Mouse (Mus musculus) CH12.LX (cell line): ENCODE measurements at regions not wholly inside any gene's neighbourhood (a gene's known extent, or its start where the extent isn't known, plus 50 kb on each side); places are given as distances from the start of the nearest gene placed in this dataset.

Experiments
- DNase-seq: peaks from one replicate; pipeline ENCODE4 v3.0.0-alpha.2; 2013; ENCODE audit errors: extremely low read depth
- H3K27ac ChIP-seq: 2 replicates; pipeline ENCODE4 v1.5.1; 2012; ENCODE audit warnings: low read depth, mild to moderate bottlenecking, control low read depth, moderate library complexity; ENCODE audit not compliant: insufficient read depth
- H3K27me3 ChIP-seq: replicated peaks from 2 replicates; pipeline ENCODE3; 2012; ENCODE audit warnings: inconsistent platforms
- H3K36me3 ChIP-seq, 2 experiments: replicated peaks in 1 of 2; 2 replicates each; pipeline versions ENCODE3 to v1.6.1; 2012; ENCODE audit warnings: inconsistent platforms in 1 of 2, low read length in 1 of 2, mild to moderate bottlenecking in 1 of 2, mixed read lengths in 1 of 2, moderate library complexity in 1 of 2; ENCODE audit not compliant: control insufficient read depth in 1 of 2, insufficient read depth in 1 of 2
- H3K4me1 ChIP-seq, 2 experiments: 2 replicates each; pipeline ENCODE4 v1.6.1; 2012; ENCODE audit warnings: inconsistent platforms in 1 of 2, moderate library complexity in 1 of 2; ENCODE audit not compliant: insufficient read depth in 2 of 2, control insufficient read depth in 1 of 2
- H3K4me2 ChIP-seq: 2 replicates; pipeline ENCODE4 v1.6.1; 2012; ENCODE audit warnings: low read depth, mild to moderate bottlenecking, control low read depth; ENCODE audit not compliant: poor library complexity, insufficient read depth, severe bottlenecking
- H3K4me3 ChIP-seq, 3 experiments: fragments of 150-350 bp in 1 of 3; sonication (generic) in 1 of 3; replicated peaks in 1 of 3; 2 replicates each; pipeline versions ENCODE3 to v1.5.1; 2011 to 2012; ENCODE audit warnings: low read depth in 2 of 3, low read length in 2 of 3, mild to moderate bottlenecking in 2 of 3, moderate library complexity in 2 of 3, control low read depth in 1 of 3, improper control_type of control experiment in 1 of 3, inconsistent platforms in 1 of 3, mixed read lengths in 1 of 3; ENCODE audit not compliant: poor library complexity in 1 of 3
- H3K79me2 ChIP-seq: replicated peaks from 2 replicates; pipeline ENCODE4 v1.6.1; 2012; ENCODE audit warnings: mild to moderate bottlenecking, moderate library complexity; ENCODE audit not compliant: control insufficient read depth, poor library complexity, insufficient read depth, severe bottlenecking; ENCODE audit errors: extremely low read depth
- H3K9ac ChIP-seq: 2 replicates; pipeline ENCODE4 v1.6.1; 2012; ENCODE audit warnings: low read depth, mild to moderate bottlenecking, control low read depth, moderate library complexity; ENCODE audit not compliant: insufficient read depth
- H3K9me3 ChIP-seq: replicated peaks from 2 replicates; pipeline ENCODE3; 2012; ENCODE audit warnings: low read length, inconsistent platforms, mixed read lengths
- BHLHE40 ChIP-seq: IDR thresholded peaks from 2 replicates; pipeline ENCODE4 v1.6.1; 2011; ENCODE audit warnings: mild to moderate bottlenecking, low read depth, low read length, improper control_type of control experiment
- CHD1 ChIP-seq: IDR thresholded peaks from 2 replicates; pipeline ENCODE4 v1.6.1; 2012; ENCODE audit warnings: low read depth, low read length, improper control_type of control experiment, inconsistent platforms
- CHD2 ChIP-seq: IDR thresholded peaks from 2 replicates; pipeline ENCODE4 v1.6.1; 2011; ENCODE audit warnings: low read length, improper control_type of control experiment
- EP300 ChIP-seq: IDR thresholded peaks from 2 replicates; pipeline ENCODE4 v1.6.1; 2011; ENCODE audit warnings: low read length, improper control_type of control experiment
- ETS1 ChIP-seq: conservative IDR thresholded peaks from 2 replicates; pipeline ENCODE4 v1.6.1; 2012; ENCODE audit warnings: low read depth, mild to moderate bottlenecking, inconsistent platforms, low read length, improper control_type of control experiment, moderate library complexity
- GABPA ChIP-seq: IDR thresholded peaks from 2 replicates; pipeline ENCODE4 v1.6.1; 2012; ENCODE audit warnings: low read depth, low read length, improper control_type of control experiment, inconsistent platforms; ENCODE audit not compliant: insufficient replicate concordance
- IRF4 ChIP-seq: IDR thresholded peaks from 2 replicates; pipeline ENCODE4 v1.6.1; 2014; ENCODE audit warnings: low read depth, mild to moderate bottlenecking, inconsistent platforms, low read length, improper control_type of control experiment
- MAFK ChIP-seq: IDR thresholded peaks from 2 replicates; pipeline ENCODE4 v1.6.1; 2011; ENCODE audit warnings: low read length, improper control_type of control experiment; ENCODE audit not compliant: insufficient replicate concordance
- MEF2A ChIP-seq: IDR thresholded peaks from 2 replicates; pipeline ENCODE4 v1.6.1; 2014; ENCODE audit warnings: low read depth, mild to moderate bottlenecking, inconsistent platforms, low read length, improper control_type of control experiment, borderline replicate concordance
- NRF1 ChIP-seq: IDR thresholded peaks from 2 replicates; pipeline ENCODE4 v1.6.1; 2014; ENCODE audit warnings: low read depth, mild to moderate bottlenecking, inconsistent platforms, low read length, improper control_type of control experiment, moderate library complexity
- PAX5 ChIP-seq: IDR thresholded peaks from 2 replicates; pipeline ENCODE4 v1.6.1; 2012; ENCODE audit warnings: low read length, inconsistent platforms, mixed read lengths
- POLR2A ChIP-seq: IDR thresholded peaks from 2 replicates; pipeline ENCODE4 v1.6.1; 2011; ENCODE audit warnings: low read depth, mild to moderate bottlenecking, improper control_type of control experiment, low read length
- RCOR1 ChIP-seq: conservative IDR thresholded peaks from 2 replicates; pipeline ENCODE4 v1.6.1; 2012; ENCODE audit warnings: low read depth, mild to moderate bottlenecking, inconsistent platforms, low read length, improper control_type of control experiment
- UBTF ChIP-seq: IDR thresholded peaks from 2 replicates; pipeline ENCODE4 v1.6.1; 2012; ENCODE audit warnings: low read depth, mild to moderate bottlenecking, inconsistent platforms, low read length, improper control_type of control experiment, moderate library complexity
- USF2 ChIP-seq: conservative IDR thresholded peaks from 2 replicates; pipeline ENCODE4 v1.6.1; 2011; ENCODE audit warnings: low read depth, low read length, improper control_type of control experiment
- ZC3H11A ChIP-seq: IDR thresholded peaks from 2 replicates; pipeline ENCODE4 v1.6.1; 2012; ENCODE audit warnings: low read depth, mild to moderate bottlenecking, inconsistent platforms, low read length, improper control_type of control experiment
- ZKSCAN1 ChIP-seq: IDR thresholded peaks from 2 replicates; pipeline ENCODE4 v1.6.1; 2012; ENCODE audit warnings: low read depth, inconsistent platforms, low read length, improper control_type of control experiment, borderline replicate concordance
- ZMIZ1 ChIP-seq: IDR thresholded peaks from 2 replicates; pipeline ENCODE4 v1.6.1; 2012; ENCODE audit warnings: low read depth, mild to moderate bottlenecking, inconsistent platforms, low read length, improper control_type of control experiment
- ZNF384 ChIP-seq: IDR thresholded peaks from 2 replicates; pipeline ENCODE4 v1.6.1; 2012; ENCODE audit warnings: low read depth, low read length, improper control_type of control experiment, inconsistent platforms
- dilution Hi-C: fragments of 300-500 bp; cut with MboI; formaldehyde crosslinking; loops from 2 replicates; pipeline ENCODE4 v1.14.3; 2020; ENCODE audit warnings: low sequenced_read_pairs; ENCODE audit not compliant: extremely low pct_unique_long_range_greater_than_20kb, extremely low pct_ligation_motif_present
- in situ Hi-C: fragments of 300-500 bp; cut with MboI; formaldehyde crosslinking; loops from 3 replicates; pipeline ENCODE4 v1.14.3; 2019; ENCODE audit warnings: low sequenced_read_pairs, low pct_ligation_motif_present, low pct_unique_long_range_greater_than_20kb, mixed read lengths

GRCm38 (mm10) chr10:19176249-19176648 is 160.8 kb upstream of the Tnfaip3 start:
- H3K36me3 ChIP-seq, result no peaks in the 10 kb centered on the region
- no peak overlapping the region for H3K27ac ChIP-seq
- no peak overlapping the region for H3K4me3 ChIP-seq
- dilution Hi-C loops, result no loop called here
- H3K9me3 ChIP-seq, result peaks cover 10% of the 10 kb centered on the region
- H3K27me3 ChIP-seq, result no peaks in the 10 kb centered on the region
- no peak overlapping the region for H3K4me2 ChIP-seq
- TF ChIP-seq ETS1, result no peak
- no peak for TF ChIP-seq MEF2A
- TF ChIP-seq USF2, result no peak
- no peak for TF ChIP-seq MAFK
- no peak for TF ChIP-seq ZKSCAN1
- no peak for TF ChIP-seq ZC3H11A
- no peak for TF ChIP-seq ZMIZ1
- TF ChIP-seq BHLHE40, result no peak
- TF ChIP-seq IRF4, result no peak
- TF ChIP-seq ZNF384, result no peak
- no peak for DNase-seq
- peaks cover 6 to 18% of the 10 kb centered on the region in 2 experiments for H3K4me1 ChIP-seq
- H3K79me2 ChIP-seq, result no peaks in the 10 kb centered on the region
- in situ Hi-C loops, result no loop called here
- no peak overlapping the region for H3K9ac ChIP-seq

DNA sequence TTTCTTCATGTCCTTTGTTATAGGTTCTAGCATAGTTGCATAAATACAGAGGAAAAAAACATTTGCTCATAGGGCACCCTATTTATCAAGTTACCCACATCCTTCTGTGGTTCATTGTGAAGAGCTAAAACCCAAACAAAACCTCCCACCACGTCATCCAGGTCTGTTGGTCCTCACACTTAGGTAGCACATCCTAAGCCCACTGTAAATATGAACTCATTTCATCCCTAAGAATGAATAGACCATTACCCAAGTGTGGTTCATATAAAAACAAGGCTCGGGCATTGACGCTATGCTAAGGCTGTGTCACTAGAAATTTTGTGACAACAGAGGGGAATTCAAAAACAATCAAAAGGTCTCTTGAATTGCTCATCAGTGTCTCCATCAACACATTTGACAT is 156.4 kb upstream of the Tnfaip3 start:
- peaks cover 10% of the 10 kb centered on the region for H3K9me3 ChIP-seq
- H3K36me3 ChIP-seq, result no peaks in the 10 kb centered on the region
- no peak overlapping the region for H3K4me3 ChIP-seq
- no peak overlapping the region for H3K27ac ChIP-seq
- dilution Hi-C loops (no loop called here), in situ Hi-C loops (no loop called here)
- H3K79me2 ChIP-seq, result no peaks in the 10 kb centered on the region
- H3K4me2 ChIP-seq, result no peak overlapping the region
- DNase-seq, result no peak
- TF ChIP-seq UBTF, result no peak
- no peak for TF ChIP-seq POLR2A
- no peak for TF ChIP-seq CHD2
- no peak for TF ChIP-seq RCOR1
- no peak for TF ChIP-seq EP300
- TF ChIP-seq PAX5, result no peak
- TF ChIP-seq CHD1, result no peak
- TF ChIP-seq GABPA, result no peak
- no peak for TF ChIP-seq ETS1
- no peak for TF ChIP-seq NRF1
- no peak for TF ChIP-seq ZMIZ1
- H3K27me3 ChIP-seq, result no peaks in the 10 kb centered on the region
- peaks cover 6 to 36% of the 10 kb centered on the region in 2 experiments for H3K4me1 ChIP-seq
- no peak overlapping the region for H3K9ac ChIP-seq
